Mouse (Mus musculus) C2C12 (cell line): ENCODE measurements around the gene Hes1. TPM values are rescaled to one million over a fixed set of nuclear protein-coding genes. Genes with fewer than 3 reads are reported as not detected.

Source experiments
- H3K27me3 ChIP-seq: one replicate; pipeline ENCODE4 v1.6.1; 2011; ENCODE audit not compliant: control insufficient read depth, insufficient read depth, insufficient read length
- H3K36me3 ChIP-seq: one replicate; pipeline ENCODE4 v1.6.1; 2011; ENCODE audit not compliant: control insufficient read depth, insufficient read depth
- H3K4me3 ChIP-seq: one replicate; pipeline ENCODE4 v1.5.1; 2011; ENCODE audit warnings: mild to moderate bottlenecking, control low read depth; ENCODE audit not compliant: poor library complexity, insufficient read depth, severe bottlenecking
- H3K79me2 ChIP-seq: one replicate; pipeline ENCODE4 v1.6.1; 2011; ENCODE audit not compliant: control insufficient read depth, insufficient read depth
- H3K79me3 ChIP-seq: one replicate; pipeline ENCODE4 v1.6.1; 2011; ENCODE audit warnings: low read depth, control low read depth
- H3ac ChIP-seq: one replicate; pipeline ENCODE3; 2011; ENCODE audit warnings: low read depth; ENCODE audit not compliant: control insufficient read depth, insufficient read length
- CEBPB ChIP-seq: IDR thresholded peaks from one replicate; pipeline ENCODE4 v1.6.1; 2011; ENCODE audit warnings: low read depth, mild to moderate bottlenecking, control low read depth, moderate library complexity
- CTCF ChIP-seq: IDR thresholded peaks from one replicate; pipeline ENCODE4 v1.5.1; 2011; ENCODE audit not compliant: control insufficient read depth, insufficient read depth, insufficient read length
- FOSL1 ChIP-seq: IDR thresholded peaks from one replicate; pipeline ENCODE4 v1.8.0; 2011; ENCODE audit warnings: mild to moderate bottlenecking, low read length; ENCODE audit not compliant: poor library complexity, insufficient read depth, severe bottlenecking
- MAX ChIP-seq: IDR thresholded peaks from one replicate; pipeline ENCODE4 v1.6.1; 2011; ENCODE audit warnings: mild to moderate bottlenecking, control low read depth
- MYOD1 ChIP-seq: IDR thresholded peaks from one replicate; pipeline ENCODE4 v1.6.1; 2011; ENCODE audit warnings: low read depth; ENCODE audit not compliant: control insufficient read depth, insufficient read length
- MYOG ChIP-seq: IDR thresholded peaks from one replicate; pipeline ENCODE4 v1.6.1; 2011; ENCODE audit not compliant: control insufficient read depth, insufficient read length; ENCODE audit errors: extremely low read depth
- USF1 ChIP-seq: IDR thresholded peaks from one replicate; pipeline ENCODE4 v1.6.1; 2011; ENCODE audit warnings: low read depth, mild to moderate bottlenecking, control low read depth, moderate library complexity
- polyA plus RNA-seq: library from polyadenylated mRNA; unstranded; fragments of >200 nt; fragmentation: generic; extraction: Trizol; gene quantifications from one replicate; pipeline ENCODE4 v1.2.1, GENCODE M21; 2012; ENCODE audit warnings: missing spikeins

Gene Hes1
- polyA plus RNA-seq, 1 experiment = 41.9 TPM

- H3ac ChIP-seq = no peak overlapping the region
- H3K79me2 ChIP-seq = no peaks in the 10 kb centered on the region
- H3K27me3 ChIP-seq = no peaks in the 10 kb centered on the region
- no peak for TF ChIP-seq MYOD1
- no peak for TF ChIP-seq MYOG
- TF ChIP-seq MAX = no peak
- TF ChIP-seq USF1 = no peak
- no peak for TF ChIP-seq CEBPB
- TF ChIP-seq FOSL1 = no peak
- H3K79me3 ChIP-seq = no peaks in the 10 kb centered on the region
- no peaks in the 10 kb centered on the region for H3K36me3 ChIP-seq
- H3K4me3 ChIP-seq = no peak overlapping the region
Observed at GRCm38 (mm10) chr16:30028184-30028583, 36.0 kb upstream of the Hes1 start.

DNA sequence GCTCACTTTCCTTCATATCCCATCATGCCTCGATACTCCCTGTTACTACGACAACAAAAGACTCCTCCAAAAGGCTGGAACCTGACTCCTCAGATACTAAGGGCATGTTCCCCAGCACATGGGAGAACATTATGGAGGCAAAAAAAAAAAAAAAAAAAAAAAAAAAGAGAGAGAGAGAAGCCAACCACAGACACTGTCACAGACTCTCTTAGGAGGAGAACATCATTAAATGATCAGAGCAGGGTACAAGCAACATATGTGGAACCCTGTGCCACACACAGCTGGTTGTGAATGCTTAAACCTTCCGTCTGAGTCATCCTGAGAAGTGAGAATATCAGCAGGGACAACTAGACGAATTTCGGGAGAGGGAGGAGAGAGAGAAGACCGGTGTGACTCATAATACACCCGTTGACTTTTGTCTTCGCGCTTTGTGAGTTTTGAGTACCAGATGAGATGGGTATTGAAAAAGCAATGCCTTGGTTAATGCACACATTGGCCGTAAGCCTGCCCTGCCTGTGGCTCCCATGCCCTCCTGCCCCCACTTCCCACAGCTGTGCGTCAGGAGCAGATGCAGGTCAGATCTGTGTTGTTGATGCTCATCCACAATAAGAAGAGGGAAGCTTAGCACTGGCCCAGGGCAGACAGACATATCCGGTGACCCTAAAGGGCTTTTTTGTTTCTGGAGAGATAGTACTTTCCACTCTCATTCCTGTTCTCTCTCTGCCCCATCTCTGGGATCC lies 34.8 kb upstream of the Hes1 start:
- TF ChIP-seq FOSL1 = peak; percentile 33
- TF ChIP-seq MYOG = no peak
- TF ChIP-seq MAX = no peak
- TF ChIP-seq MYOD1 = peak; percentile 40
- TF ChIP-seq CTCF = no peak
- TF ChIP-seq CEBPB = no peak

DNA sequence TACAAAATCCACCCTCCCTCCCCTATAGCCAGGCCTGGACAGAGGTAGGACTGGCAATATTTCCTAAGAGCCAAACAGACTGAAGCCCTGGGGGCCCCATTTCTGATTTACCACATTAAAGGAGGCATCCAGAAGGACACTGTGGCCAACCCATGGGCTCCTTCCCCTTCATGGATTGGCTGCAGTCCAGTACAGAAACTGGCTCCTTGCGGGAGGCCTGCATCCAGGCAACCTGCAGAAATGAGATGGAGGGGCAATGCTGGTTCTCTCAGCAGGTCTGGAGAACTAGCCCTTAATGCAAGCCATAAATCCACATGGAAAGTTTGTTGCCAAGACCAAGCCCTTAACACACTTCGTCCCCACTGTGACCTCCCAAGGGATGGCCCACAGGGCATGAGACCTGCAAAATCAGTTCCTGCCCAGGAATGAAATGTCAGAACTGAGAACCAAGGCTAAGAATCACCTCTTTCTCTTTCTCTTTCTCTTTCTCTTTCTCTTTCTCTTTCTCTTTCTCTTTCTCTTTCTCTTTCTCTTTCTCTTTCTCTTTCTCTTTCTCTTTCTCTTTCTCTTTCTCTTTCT lies 31.8 kb upstream of the Hes1 start:
- no peaks in the 10 kb centered on the region for H3K79me2 ChIP-seq
- H3ac ChIP-seq = no peak overlapping the region
- no peaks in the 10 kb centered on the region for H3K79me3 ChIP-seq
- H3K27me3 ChIP-seq = no peaks in the 10 kb centered on the region
- H3K4me3 ChIP-seq = no peak overlapping the region
- no peaks in the 10 kb centered on the region for H3K36me3 ChIP-seq
- no peak for TF ChIP-seq USF1
- no peak for TF ChIP-seq CEBPB

More for the DNA sequence above, 34.8 kb upstream of the Hes1 start:
- Histone ChIP-seq H3ac (no peak overlapping the region), H3K79me3 (no peaks in the 10 kb centered on the region), H3K27me3 (no peaks in the 10 kb centered on the region), H3K36me3 (no peaks in the 10 kb centered on the region), H3K4me3 (no peak overlapping the region), H3K79me2 (no peaks in the 10 kb centered on the region)

DNA sequence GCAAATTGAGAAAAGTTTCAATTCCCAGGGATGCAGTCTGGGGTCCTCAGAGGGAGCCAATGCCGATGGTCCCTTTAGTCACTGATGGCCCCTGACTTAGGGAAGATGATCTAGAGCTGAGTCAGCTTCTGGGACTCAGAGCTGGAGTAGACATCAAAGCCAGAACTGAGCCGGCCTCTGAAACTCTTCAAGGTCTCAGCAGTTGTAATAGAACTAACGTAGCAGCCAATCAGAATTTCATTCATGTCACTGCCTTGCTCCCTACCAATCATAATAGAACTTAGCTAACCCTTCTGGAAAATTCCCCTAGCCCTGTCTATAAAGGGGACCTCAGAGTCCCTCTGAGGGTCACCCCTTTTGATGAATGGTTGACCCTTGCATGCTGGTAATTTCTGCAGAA lies 30.8 kb upstream of the Hes1 start:
- H3ac ChIP-seq = no peak overlapping the region
- no peaks in the 10 kb centered on the region for H3K36me3 ChIP-seq
- no peaks in the 10 kb centered on the region for H3K79me2 ChIP-seq
- TF ChIP-seq MAX = no peak
- no peak for TF ChIP-seq CEBPB
- no peak for TF ChIP-seq FOSL1
- no peak for TF ChIP-seq MYOG
- TF ChIP-seq CTCF = no peak
- TF ChIP-seq USF1 = no peak
- no peak for TF ChIP-seq MYOD1
- H3K4me3 ChIP-seq = no peak overlapping the region
- no peaks in the 10 kb centered on the region for H3K27me3 ChIP-seq
- H3K79me3 ChIP-seq = no peaks in the 10 kb centered on the region

GRCm38 (mm10) chr16:30034001-30034400 lies 30.2 kb upstream of the Hes1 start:
- Histone ChIP-seq H3K79me3 (no peaks in the 10 kb centered on the region), H3K4me3 (no peak overlapping the region), H3K27me3 (no peaks in the 10 kb centered on the region), H3K36me3 (no peaks in the 10 kb centered on the region), H3K79me2 (no peaks in the 10 kb centered on the region), H3ac (no peak overlapping the region)
- no peak for TF ChIP-seq MAX
- TF ChIP-seq MYOD1 = peak; percentile 72

- Histone ChIP-seq H3K79me3 (no peaks in the 10 kb centered on the region), H3K36me3 (no peaks in the 10 kb centered on the region), H3K79me2 (no peaks in the 10 kb centered on the region), H3K27me3 (no peaks in the 10 kb centered on the region), H3K4me3 (no peak overlapping the region), H3ac (no peak overlapping the region)
- TF ChIP-seq CEBPB (no peak), MAX (no peak), USF1 (no peak), FOSL1 (no peak), MYOG (no peak), CTCF (no peak), MYOD1 (no peak)
Observed at GRCm38 (mm10) chr16:30034521-30034920, 29.7 kb upstream of the Hes1 start.
